Mouse (Mus musculus): ENCODE results near the gene Nr1d1.
A peak's percentile ranks its signal among the peaks of the same experiment; 100 is the strongest.

Nr1d1 gene

DNA sequence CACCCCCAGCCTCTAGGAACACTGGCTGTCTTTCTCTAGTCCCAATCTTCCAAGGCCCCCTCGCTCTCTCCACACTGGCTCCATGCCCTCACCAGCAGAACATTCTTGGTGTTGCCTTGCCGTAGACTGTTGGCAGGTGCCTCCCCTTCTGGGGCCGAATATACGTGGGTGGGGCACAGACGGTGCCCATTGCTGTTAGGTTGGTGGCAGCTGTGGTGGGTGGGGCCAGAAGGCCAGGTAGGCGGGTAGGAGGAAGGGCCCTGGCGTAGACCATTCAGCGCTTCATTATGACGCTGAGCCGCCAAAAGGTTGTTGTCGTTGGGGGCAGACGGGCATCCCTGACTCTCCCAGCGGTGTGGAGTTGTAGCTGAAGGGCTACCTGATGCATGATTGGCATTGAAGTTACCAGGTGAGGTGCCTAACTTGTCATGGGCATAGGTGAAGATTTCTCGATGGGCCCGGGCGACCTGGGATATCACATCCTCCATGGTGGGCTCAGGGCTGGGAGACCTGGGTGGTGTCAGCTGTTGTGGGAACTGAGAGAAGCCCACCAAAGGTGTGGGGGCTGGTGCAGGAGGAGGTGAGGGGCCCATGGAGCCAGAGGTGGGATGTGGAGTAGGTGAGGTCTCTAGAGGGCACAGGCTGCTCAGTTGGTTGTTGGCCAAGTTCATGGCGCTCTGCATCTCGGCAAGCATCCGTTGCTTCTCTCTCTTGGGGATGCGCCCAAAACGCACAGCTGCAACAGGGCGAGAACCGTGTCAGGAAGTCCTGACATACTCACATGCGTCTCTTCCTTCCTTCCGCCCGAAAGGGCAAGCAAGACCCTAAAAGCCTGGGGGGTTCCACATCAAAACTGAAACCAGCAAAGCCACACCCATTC is 4.8 kb downstream of the Nr1d1 start:
- DNase-seq (ENCODE audit: low read depth, low spot score), result no peak

DNA sequence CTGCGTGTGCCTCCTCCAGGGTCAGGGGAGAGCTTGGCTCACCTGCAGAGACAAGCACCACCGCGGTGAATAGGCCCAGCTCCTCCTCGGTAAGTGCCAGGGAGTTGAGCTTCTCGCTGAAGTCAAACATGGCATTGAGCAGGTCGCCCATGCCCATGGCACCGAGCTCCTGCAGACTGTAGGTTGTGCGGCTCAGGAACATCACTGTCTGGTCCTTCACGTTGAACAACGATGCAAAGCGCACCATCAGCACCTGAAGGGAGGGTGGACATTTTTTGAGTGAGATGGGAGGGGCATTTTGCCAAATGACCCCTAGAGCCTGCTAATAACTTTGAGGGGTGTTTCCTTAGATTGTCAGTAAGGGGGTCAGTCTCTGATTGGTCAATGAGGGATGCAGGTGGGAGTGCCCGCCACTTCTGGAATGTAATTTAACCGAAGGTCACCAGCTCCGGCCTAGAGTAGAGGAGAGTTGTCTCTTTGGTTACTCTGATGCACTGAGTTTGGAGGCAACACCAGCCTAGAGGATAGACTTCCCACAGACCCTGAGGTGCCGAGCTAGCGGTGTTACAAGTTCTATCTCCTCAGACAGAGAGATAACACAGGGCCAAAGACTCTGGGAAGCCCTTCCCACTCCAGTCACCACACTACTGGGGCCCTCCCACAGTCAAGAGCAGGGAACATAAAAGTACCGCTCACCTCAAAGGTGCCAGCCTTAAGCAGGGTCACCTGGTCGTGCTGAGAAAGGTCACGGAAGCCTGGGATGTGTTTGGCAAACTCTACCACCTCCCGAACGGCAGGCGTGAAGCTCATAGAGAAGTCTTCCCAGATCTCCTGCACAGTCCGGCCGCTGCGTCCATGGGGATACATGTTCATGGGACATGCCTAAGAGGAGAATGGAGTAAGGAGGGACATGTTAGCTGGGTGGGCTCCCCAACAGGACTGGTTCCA is 5.9 kb downstream of the Nr1d1 start:
- no peak for DNase-seq (ENCODE audit: low read depth, low spot score)

DNA sequence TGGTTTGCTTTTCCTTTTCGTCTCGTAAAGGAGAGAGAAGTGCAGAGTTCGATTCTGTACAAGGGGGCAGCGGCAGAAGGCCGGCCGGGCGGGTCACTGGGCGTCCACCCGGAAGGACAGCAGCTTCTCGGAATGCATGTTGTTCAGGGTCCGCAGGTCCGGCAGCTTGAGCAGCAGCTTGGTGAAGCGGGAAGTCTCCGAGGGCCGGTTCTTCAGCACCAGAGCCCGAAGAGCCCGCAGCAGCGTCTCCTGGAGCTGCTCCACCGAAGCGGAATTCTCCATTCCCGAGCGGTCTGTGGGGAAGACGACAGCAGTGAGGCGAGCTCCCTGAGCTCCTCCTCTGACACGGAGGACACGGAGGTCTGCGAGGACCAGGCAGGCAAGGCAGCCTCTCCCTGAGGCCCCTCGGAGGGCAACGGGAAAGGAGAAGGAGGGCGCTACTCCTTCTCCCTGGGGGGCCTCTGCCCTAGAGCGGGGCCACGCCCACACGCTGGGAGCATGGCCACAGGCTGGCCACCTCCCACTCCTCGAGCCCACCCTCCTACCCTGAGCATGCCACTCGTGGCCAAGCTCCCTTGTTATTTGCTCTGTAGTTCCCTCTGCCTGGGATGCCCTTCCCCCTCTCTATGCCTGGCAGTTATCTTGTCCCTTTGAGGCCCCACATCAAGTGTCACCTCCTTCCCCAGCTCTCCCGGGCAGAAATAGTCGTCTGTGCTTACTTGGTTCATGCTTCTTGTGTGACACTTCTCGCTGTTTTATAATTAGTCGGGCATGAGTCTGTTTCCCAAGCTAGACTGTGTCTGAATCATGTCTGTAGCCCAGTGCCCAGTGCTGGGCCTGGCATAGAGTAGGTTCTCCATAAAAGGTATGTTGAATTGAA is 6.8 kb downstream of the Nr1d1 start:
- DNase-seq (ENCODE audit: low read depth, low spot score), result no peak

DNA sequence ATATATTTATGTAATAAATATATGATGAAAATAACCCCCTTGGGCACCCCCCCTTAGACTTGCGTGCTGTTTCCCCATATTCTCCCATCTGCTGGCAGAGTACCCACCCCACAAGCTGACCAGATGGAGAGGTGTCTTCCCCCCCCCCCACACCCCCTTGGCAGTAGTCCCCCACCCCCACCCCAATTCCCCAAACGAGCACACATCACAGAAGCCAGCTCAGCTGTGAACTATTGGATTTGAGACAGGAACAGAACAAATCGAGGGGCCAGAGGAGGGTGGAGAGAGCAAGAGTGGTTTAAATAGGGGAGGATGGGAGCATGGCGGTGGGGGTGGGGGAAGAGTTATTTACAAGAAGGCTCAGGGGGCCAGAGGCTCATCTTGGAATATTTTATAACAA is 7.4 kb downstream of the Nr1d1 start:
- DNase-seq (ENCODE audit: low read depth, low spot score), result no peak

- no peak for DNase-seq (ENCODE audit: low read depth, low spot score)
Observed at GRCm38 (mm10) chr11:98767276-98767675, 7.9 kb downstream of the Nr1d1 start.

- DNase-seq (ENCODE audit: low read depth, low spot score), result no peak
Observed at GRCm38 (mm10) chr11:98766816-98767215, 8.3 kb downstream of the Nr1d1 start.

DNA sequence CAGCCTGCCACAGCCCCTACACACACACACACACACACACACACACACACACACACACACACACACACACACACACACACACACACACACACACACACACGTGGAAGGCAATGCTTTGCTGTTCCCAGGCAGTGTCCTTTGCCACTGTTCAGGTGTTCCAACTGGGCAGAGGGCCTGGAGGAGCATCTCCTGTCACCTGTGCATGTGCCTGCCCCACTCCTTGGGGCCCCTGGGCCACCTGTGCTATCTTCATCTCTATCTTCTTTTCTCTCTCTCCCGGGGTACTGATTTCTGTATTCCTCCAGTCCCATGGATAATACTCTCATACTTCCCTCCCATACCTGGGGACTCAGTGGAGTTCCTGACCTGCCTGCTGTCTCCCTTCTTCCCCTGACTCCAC is 8.8 kb downstream of the Nr1d1 start:
- DNase-seq (ENCODE audit: low read depth, low spot score), result no peak

DNA sequence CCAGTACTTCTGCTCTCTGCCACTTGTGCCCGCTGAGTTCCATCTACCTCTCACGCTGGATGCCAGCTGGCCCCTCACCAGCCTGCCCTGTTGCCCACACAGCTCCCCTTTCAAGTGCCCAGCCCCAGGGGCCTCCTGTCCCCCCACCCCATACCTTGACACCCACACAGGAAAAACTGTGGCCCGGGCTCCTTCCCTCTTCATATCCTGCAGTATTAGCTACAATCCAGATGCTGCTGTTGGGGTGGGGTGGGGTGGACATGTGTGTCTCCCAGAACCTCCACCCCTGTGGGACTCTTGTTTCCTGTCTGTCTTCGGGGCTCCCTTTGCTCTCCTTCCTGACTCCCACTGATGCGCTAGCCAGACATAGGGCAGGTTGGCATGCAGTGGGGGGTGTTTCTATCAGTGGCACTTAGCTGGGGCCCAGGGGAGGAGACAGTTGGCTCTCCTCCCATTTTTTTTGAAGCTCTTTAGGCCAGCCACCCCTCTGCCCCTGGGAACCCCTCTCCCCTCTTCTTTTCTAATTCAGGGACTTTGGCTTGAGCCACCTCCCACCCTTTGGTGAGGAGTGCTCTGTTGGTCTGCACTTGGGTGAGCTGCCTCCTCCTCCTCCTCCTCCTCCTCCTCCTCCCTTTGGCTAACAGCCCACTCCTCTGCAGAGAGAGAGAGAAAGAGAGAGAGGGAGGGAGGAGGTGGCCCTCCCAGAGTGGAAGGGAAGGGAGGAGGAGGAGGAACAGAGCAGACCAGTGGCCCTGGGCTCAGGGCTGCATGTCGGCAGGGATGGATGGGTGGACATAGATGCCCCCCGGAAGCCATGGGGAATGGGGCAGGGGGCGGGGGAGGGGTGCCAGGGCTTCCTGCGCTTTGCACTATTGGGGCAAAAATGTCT is 9.5 kb downstream of the Nr1d1 start:
- DNase-seq (ENCODE audit: low read depth, low spot score), result no peak

- no peak for DNase-seq (ENCODE audit: low read depth, low spot score)
Observed at GRCm38 (mm10) chr11:98764746-98765145, 10.4 kb downstream of the Nr1d1 start.

DNA sequence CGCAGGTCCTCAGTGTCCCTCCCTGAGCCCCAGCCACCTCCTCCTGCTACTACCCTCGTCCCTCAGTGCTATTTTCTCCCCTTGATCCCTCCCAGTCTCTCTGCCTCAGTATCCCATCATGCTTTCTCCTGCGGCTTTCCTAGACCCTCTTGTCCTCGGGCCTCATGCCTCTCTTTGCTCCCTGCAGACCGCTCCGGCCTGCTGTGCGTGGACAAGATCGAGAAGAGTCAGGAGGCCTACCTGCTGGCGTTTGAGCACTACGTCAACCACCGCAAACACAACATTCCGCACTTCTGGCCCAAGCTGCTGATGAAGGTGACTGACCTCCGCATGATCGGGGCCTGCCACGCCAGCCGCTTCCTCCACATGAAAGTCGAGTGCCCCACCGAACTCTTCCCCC is 11.0 kb downstream of the Nr1d1 start:
- no peak for DNase-seq (ENCODE audit: low read depth, low spot score)

DNA sequence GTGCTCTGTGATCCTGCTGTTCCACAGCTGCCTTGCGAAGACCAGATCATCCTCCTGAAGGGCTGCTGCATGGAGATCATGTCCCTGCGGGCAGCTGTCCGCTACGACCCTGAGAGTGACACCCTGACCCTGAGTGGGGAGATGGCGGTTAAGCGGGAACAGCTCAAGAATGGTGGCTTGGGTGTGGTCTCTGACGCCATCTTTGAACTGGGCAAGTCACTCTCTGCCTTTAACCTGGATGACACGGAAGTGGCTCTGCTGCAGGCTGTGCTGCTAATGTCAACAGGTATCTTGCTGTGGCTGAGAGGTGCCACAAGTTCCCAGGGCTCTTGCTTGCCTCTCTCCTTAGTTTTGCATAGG is 11.7 kb downstream of the Nr1d1 start:
- no peak for DNase-seq (ENCODE audit: low read depth, low spot score)

- DNase-seq (ENCODE audit: low read depth, low spot score), result no peak
Observed at GRCm38 (mm10) chr11:98762756-98763501, 12.2 kb downstream of the Nr1d1 start.

GRCm38 (mm10) chr11:98761939-98762338 is 13.2 kb downstream of the Nr1d1 start:
- no peak for DNase-seq (ENCODE audit: low read depth, low spot score)

DNA sequence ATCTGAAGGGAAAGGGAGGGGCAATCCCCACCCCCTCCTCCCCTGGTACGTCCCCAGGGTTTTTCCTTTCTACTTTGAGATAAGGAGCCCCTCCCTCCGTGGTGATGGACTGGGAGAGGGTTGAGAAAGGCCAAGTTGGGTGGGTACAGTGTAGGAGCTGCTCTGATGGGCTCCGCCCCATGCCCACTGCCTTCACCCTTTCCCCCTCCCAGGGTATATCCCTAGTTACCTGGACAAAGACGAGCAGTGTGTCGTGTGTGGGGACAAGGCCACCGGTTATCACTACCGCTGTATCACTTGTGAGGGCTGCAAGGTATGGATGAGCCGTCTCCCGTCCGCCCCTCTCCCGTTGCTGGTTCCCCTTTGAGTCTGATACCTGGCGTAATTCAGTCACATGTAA is 18.4 kb downstream of the Nr1d1 start:
- no peak for DNase-seq (ENCODE audit: low read depth, low spot score)

GRCm38 (mm10) chr11:98755726-98756380 is 19.3 kb downstream of the Nr1d1 start:
- DNase-seq (ENCODE audit: low read depth, low spot score), result no peak

DNA sequence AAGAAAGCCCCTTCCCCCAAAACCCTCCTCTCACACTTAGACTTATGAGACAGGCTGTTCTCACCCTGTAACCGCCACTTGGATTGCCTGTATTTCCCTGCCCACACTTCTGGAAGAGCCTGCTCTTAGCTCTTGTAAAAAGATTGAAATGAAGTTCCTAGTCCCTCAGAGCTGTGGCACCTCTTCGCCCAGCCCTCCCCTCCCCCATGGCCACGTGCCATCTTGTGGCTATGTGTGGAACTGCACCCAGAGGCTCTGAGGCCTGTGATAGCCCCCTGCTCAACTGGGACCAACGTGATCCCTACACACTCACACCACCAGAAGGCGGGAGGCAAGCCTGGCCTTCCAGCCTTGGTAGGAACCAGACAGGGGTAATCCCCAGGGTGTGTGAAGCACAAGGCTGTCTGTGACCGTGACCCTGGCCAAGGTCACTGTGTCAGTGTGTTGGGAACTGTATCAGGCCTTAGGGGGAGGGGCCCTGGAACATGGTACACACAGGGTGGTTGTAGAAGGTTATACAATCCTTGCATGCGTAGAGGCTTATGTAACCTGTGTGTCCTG is 20.4 kb downstream of the Nr1d1 start:
- peak; percentile 84 for DNase-seq (ENCODE audit: low read depth, low spot score)

DNA sequence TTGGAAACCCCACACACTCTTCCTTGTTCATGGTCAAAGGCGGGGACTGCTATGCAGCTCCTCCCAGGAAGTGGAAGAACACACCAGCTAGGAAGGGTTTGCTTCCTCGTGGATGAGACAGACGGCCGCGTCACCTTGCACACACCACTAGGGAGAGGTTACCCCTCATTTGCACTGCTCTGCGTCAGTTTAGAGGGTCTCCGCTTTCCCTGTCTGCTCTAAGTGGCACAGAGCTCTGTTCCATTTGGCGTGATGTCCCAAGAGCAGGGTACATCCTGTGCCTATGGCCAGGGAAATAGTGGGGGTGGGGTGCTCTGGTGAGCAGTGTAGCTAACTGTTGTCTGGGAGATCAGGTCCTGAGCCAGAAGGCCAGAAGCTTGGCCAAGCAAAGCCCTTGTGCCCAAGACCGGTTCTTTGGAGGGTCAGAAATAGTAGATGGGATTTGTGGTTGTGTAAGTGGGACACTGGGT is 20.9 kb downstream of the Nr1d1 start:
- DNase-seq (ENCODE audit: low read depth, low spot score), result no peak

DNA sequence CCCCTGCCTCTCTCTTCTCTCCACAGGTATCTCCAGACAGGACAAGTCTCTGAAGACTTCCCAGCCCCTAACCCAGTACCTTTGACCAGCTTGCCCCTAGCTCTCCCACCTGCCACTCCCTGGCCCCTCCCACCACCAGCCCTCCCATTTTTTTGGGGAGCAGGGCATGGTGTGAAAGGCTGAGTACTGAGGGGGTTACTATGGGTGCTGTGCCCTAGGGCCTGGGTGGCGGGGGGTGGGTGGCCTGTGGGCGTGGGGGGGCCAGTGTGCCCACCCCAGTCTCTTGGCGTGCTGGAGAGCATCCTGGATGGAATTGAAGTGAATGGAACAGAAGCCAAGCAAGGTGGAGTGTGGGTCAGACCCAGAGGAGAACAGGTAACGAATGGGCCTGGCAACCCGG is 21.9 kb downstream of the Nr1d1 start:
- no peak for DNase-seq (ENCODE audit: low read depth, low spot score)

DNA sequence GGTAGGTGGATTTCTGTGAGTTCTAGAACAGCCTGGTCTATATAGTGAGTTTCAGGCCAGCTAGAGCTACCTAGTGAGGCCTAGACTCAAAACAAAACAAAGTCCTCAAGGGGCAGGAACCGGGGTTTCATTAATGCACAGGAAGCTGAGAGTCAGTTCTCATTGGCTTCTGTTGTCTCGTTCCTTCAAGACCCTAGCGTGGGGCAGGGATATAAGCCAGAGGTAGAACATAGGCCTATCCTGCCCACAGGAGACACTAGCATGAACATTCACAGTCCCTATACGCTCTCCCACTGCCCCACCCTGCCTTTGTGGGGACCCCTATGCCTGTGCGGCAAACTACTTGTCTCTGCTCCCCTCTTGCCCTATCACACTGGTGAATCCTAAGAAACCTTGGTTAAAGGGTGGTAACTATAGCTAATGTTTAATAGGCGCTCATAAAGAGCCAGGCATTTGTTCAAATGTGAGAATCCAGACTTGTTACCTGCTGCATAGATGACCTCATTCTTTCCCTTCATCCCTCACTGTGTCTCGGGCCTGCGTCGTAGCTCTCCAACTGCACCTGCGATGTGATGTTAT is 22.5 kb downstream of the Nr1d1 start:
- DNase-seq (ENCODE audit: low read depth, low spot score), result no peak
